Mouse (Mus musculus) forebrain, embryonic 15.5 days (tissue): Measurements from ENCODE around the gene Atrn. TPM values are rescaled to one million over a fixed set of nuclear protein-coding genes. Genes with fewer than 3 reads are reported as not detected.

ENCODE experiments used
- ATAC-seq: fragments of 200-750 bp; cut with Nextera tagmentation; replicated peaks from 2 replicates; pipeline ENCODE4 v1.8.0; 2017; ENCODE audit warnings: mild to moderate bottlenecking, moderate TSS enrichment, moderate library complexity
- H3K27ac ChIP-seq: fragments of 300-500 bp; sonication (generic); replicated peaks from 2 replicates; pipeline ENCODE4 v1.5.1; 2015; ENCODE audit warnings: mild to moderate bottlenecking, inconsistent platforms
- H3K27me3 ChIP-seq: fragments of 300-500 bp; sonication (generic); 2 replicates; pipeline ENCODE4 v1.6.1; 2015; ENCODE audit warnings: inconsistent platforms
- H3K36me3 ChIP-seq: fragments of 300-500 bp; sonication (generic); 2 replicates; pipeline ENCODE4 v1.6.1; 2015; ENCODE audit warnings: mild to moderate bottlenecking, inconsistent platforms
- H3K4me1 ChIP-seq: fragments of 300-500 bp; sonication (generic); 2 replicates; pipeline ENCODE4 v1.6.1; 2015; ENCODE audit warnings: inconsistent platforms
- H3K4me2 ChIP-seq: fragments of 300-500 bp; sonication (generic); replicated peaks from 2 replicates; pipeline ENCODE4 v1.6.1; 2015; ENCODE audit warnings: mild to moderate bottlenecking, inconsistent platforms
- H3K4me3 ChIP-seq: fragments of 300-500 bp; sonication (generic); 2 replicates; pipeline ENCODE4 v1.5.1; 2015; ENCODE audit warnings: mild to moderate bottlenecking, inconsistent platforms
- H3K9ac ChIP-seq: fragments of 300-500 bp; sonication (generic); replicated peaks from 2 replicates; pipeline ENCODE4 v1.6.1; 2015; ENCODE audit warnings: mild to moderate bottlenecking, inconsistent platforms
- H3K9me3 ChIP-seq: fragments of 300-500 bp; sonication (generic); 2 replicates; pipeline ENCODE4 v1.6.1; 2016; ENCODE audit warnings: inconsistent platforms
- WGBS: fragments of 180-500 bp; shearing (Covaris S2); methylation state at CpG from one replicate; pipeline ENCODE4 v1.1.7; 2015; ENCODE audit warnings: mixed read lengths; 5-methylcytosine and 5-hydroxymethylcytosine counted together
- microRNA-seq: library from miRNA; unstranded; fragments of <30 nt; microRNA quantifications from one replicate; pipeline ENCODE4, GENCODE M21; 2016
- polyA plus RNA-seq: library from polyadenylated mRNA; unstranded; fragments of >200 nt; fragmentation: Nextera tagmentation; extraction: Ambion mirVana; gene quantifications from 2 replicates; pipeline ENCODE4 v1.2.1, GENCODE M21; 2015

Gene Atrn
- polyA plus RNA-seq, 1 experiment from 2014 or later, result 12.2 TPM

DNA sequence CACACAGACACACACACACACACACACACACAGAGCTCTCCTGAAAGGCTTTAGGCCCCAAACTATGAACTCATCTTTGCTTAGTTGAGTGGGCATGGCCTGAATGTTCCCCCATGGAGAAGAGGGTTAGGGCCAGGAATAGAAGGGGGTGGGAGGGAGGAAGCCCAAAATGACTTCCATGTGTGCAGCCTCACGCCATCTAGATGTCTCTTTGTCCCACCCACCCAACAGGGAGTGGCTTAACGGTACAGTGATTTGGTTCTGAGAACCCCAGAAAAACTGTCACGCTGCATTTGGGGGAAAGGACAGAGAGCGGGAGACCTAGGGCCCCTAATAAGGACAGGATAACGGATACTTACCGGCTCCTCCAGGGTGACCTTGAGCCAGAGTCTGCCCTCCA, 154.5 kb downstream of the Atrn start:
- H3K4me1 ChIP-seq, result peaks cover 4% of the 10 kb centered on the region
- WGBS, result 69% methylated on average over 6 of the region's 6 CpGs
- no peak overlapping the region for H3K4me3 ChIP-seq
- H3K27me3 ChIP-seq, result peaks cover 19% of the 10 kb centered on the region
- H3K9me3 ChIP-seq, result no peaks in the 10 kb centered on the region
- ATAC-seq, result no peak
- H3K36me3 ChIP-seq, result no peaks in the 10 kb centered on the region
- H3K4me2 ChIP-seq, result no peak overlapping the region
- no peak overlapping the region for H3K27ac ChIP-seq
- H3K9ac ChIP-seq, result no peak overlapping the region

DNA sequence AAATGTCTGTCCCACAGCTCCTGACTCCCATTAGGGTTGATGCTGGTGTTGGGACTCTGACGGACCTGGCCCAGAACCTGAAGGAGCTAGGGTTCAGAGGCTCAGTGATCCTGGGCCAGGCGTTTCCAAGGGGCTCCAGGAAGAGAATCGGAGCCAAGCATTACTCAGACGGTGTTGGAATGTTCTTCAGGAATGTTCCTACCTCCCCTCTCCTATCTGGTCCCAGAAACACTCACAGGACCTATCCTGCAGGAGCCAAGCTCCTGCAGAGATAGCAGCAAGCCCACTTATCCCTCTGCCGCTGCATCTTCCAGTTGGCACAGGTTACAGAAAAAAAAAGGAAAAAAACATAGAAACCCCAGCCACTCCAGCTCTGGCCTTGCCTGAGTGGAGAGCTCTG, 155.3 kb downstream of the Atrn start:
- ATAC-seq, result no peak
- H3K4me1 ChIP-seq, result peaks cover 4% of the 10 kb centered on the region
- H3K4me2 ChIP-seq, result no peak overlapping the region
- no peaks in the 10 kb centered on the region for H3K36me3 ChIP-seq
- no peaks in the 10 kb centered on the region for H3K9me3 ChIP-seq
- no peak overlapping the region for H3K27ac ChIP-seq
- peaks cover 13% of the 10 kb centered on the region for H3K27me3 ChIP-seq
- WGBS, result 77% methylated on average over 5 of the region's 5 CpGs
- H3K4me3 ChIP-seq, result no peak overlapping the region
- H3K9ac ChIP-seq, result no peak overlapping the region

DNA sequence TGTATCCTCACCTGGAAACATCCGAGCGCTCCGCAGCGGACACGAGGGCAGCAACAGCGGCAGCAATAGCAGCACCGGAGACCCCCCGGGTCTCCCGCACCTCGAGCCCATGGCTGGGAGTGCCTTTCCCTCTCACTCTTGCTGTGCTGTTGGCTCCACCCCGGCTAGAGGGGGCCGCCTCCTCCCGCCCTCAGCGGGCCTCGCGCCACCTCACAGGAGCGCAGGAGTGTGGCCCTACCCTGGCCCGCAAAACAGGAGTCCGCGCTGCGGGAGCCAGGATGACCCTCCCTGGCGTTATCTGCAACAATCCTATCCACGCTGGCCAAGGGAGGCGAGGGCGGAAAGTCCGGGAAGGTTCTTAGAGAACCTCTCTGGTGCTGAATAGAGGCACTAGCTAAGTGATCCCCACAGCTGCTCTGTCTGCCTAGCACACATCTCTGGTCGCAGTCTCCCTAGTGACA, 157.1 kb downstream of the Atrn start, which contains the start of gene Adam33:
TSS of gene Adam33 (minus strand) at position 411 of the 461 bp plus-strand sequence.
- H3K9ac ChIP-seq, result 0 out of 2 replicates have a peak within 1 kb of the TSS, but pooled peaks have one; percentile 21
- no peak; the same call in 1 of the 2 replicates for ATAC-seq

DNA sequence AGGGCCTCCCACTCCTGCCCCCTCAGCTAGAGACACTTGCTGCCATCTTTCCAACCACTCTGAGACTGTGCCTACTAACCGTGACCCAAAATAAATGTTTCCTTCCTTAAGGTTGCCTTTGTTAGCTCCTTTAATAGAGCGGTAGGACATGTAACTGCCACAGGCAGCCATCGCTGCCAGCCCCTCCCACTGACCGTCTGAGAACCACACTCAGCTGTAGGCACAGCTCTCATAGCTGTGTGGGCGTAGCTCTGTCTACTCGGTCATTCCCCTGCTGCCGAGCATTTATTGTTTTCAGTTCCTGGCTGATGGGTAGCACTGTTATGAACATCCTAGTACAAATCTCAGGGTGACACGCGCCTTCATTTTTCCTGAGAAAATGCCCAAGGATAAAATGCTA, 160.0 kb downstream of the Atrn start:
- H3K9me3 ChIP-seq, result no peaks in the 10 kb centered on the region
- 73% methylated on average over 9 of the region's 9 CpGs for WGBS
- no peak overlapping the region for H3K4me2 ChIP-seq
- no peak overlapping the region for H3K4me3 ChIP-seq
- no peaks in the 10 kb centered on the region for H3K36me3 ChIP-seq
- ATAC-seq, result no peak
- no peak overlapping the region for H3K9ac ChIP-seq
- H3K4me1 ChIP-seq, result peaks cover 4% of the 10 kb centered on the region
- 0 out of 2 replicates have a peak, but pooled peaks cover 10% of the 10 kb centered on the region for H3K27me3 ChIP-seq
- no peak overlapping the region for H3K27ac ChIP-seq

More for the DNA sequence above, 157.1 kb downstream of the Atrn start, which contains the start of gene Adam33:
- H3K36me3 ChIP-seq, result no peaks in the 10 kb centered on the region
- H3K27ac ChIP-seq, result no peak within 1 kb of the TSS
- H3K27me3 ChIP-seq, result 0 out of 2 replicates have a peak, but pooled peaks cover 10% of the 10 kb centered on the region
- no peaks in the 10 kb centered on the region for H3K9me3 ChIP-seq
- H3K4me3 ChIP-seq, result peak within 1 kb of the TSS; percentile 24
- 3% methylated on average over 17 of the region's 27 CpGs for WGBS
- peaks cover 4% of the 10 kb centered on the region for H3K4me1 ChIP-seq
- peak within 1 kb of the TSS; percentile 46 for H3K4me2 ChIP-seq

DNA sequence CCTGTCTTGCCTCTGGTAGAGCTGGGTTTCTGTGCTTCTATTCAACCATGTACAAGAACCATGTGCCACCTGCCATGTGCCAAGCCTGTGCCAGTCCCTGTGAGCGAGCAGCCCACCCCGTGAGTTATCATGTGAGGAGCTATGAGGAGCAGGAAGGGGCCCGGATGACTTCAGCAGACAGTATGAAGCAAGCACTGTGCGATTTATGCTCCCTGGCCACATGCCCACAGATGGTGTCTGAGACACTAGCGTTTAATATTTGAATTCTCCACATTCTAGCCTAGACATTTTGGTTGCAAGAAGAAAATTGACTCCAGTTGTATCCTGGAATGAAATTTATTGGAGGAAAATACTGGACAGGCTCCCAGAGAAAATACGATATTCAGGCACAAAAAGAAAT, 161.2 kb downstream of the Atrn start:
- H3K36me3 ChIP-seq, result no peaks in the 10 kb centered on the region
- no peak overlapping the region for H3K27ac ChIP-seq
- WGBS, result 77% methylated on average over 6 of the region's 6 CpGs
- no peak overlapping the region for H3K4me3 ChIP-seq
- H3K27me3 ChIP-seq, result 0 out of 2 replicates have a peak, but pooled peaks cover 10% of the 10 kb centered on the region
- peaks cover 4% of the 10 kb centered on the region for H3K4me1 ChIP-seq
- no peak for ATAC-seq
- H3K9me3 ChIP-seq, result no peaks in the 10 kb centered on the region
- H3K9ac ChIP-seq, result no peak overlapping the region
- no peak overlapping the region for H3K4me2 ChIP-seq

DNA sequence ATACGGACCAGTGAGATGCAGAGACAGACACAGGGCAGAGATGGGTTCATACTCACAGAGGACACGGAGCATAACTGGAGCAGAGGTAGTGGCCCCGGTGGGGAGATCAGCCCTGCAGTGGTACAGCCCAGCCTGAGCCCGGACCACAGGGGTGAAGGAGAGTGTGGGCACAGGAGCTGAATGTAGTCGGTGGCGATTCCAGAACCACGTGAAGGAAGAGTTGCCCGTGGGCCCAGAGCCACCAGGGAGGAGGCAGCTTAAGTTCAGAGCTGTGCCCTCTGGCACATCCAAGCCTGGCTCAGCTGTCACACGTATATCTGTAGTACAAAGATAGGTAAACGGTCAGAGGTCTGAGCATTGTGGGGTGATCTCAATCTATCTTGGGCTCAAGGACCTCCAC, 166.2 kb downstream of the Atrn start:
- ATAC-seq, result no peak
- 89% methylated on average over 10 of the region's 10 CpGs for WGBS
- H3K27me3 ChIP-seq, result no peaks in the 10 kb centered on the region

More for the DNA sequence above, 166.2 kb downstream of the Atrn start:
- no peak overlapping the region for H3K4me2 ChIP-seq
- no peak overlapping the region for H3K4me3 ChIP-seq
- H3K9me3 ChIP-seq, result no peaks in the 10 kb centered on the region
- H3K9ac ChIP-seq, result no peak overlapping the region
- no peaks in the 10 kb centered on the region for H3K4me1 ChIP-seq
- no peak overlapping the region for H3K27ac ChIP-seq
- no peaks in the 10 kb centered on the region for H3K36me3 ChIP-seq

Small RNA genes within 50 kb of the gene (microRNA-seq; reads per million reads assigned to microRNA genes)
- gene Mir6973b, result not detected

Other genes with a start within 250 kb of the Atrn start
- 57.4 and 63.4 TPM in 2 replicates for gene Ddrgk1, start 241.8 kb upstream of the Atrn start, polyA plus RNA-seq
- 133 and 134 TPM in 2 replicates for gene Itpa, start 238.9 kb upstream of the Atrn start, polyA plus RNA-seq
- gene Slc4a11, start 209.0 kb upstream of the Atrn start, polyA plus RNA-seq, result 0.97 and 1.8 TPM in 2 replicates
- 96.7 and 97.8 TPM in 2 replicates for gene 4930402H24Rik, start 89 bp upstream of the Atrn start, polyA plus RNA-seq
- gene Gfra4, start 136.6 kb downstream of the Atrn start, polyA plus RNA-seq, result 30.0 and 30.9 TPM in 2 replicates
- 0.60 and 0.70 TPM in 2 replicates for gene Adam33, start 157.3 kb downstream of the Atrn start, polyA plus RNA-seq
- gene Siglec1, start 180.3 kb downstream of the Atrn start, polyA plus RNA-seq, result 0.19 and 0.24 TPM in 2 replicates
- 3.7 TPM in 2 replicates for gene Hspa12b, start 220.8 kb downstream of the Atrn start, polyA plus RNA-seq
- not detected in 2 replicates for gene Gm11037, start 227.0 kb downstream of the Atrn start, polyA plus RNA-seq